Mouse (Mus musculus) MEL-GATA-1-ER (cell line): ENCODE data around the gene Tnni3.

Experiments
- DNase-seq: peaks from one replicate; pipeline ENCODE4 v3.0.0-alpha.2; 2012; ENCODE audit warnings: low read depth; ENCODE audit errors: extremely low read depth

Gene Tnni3

DNA sequence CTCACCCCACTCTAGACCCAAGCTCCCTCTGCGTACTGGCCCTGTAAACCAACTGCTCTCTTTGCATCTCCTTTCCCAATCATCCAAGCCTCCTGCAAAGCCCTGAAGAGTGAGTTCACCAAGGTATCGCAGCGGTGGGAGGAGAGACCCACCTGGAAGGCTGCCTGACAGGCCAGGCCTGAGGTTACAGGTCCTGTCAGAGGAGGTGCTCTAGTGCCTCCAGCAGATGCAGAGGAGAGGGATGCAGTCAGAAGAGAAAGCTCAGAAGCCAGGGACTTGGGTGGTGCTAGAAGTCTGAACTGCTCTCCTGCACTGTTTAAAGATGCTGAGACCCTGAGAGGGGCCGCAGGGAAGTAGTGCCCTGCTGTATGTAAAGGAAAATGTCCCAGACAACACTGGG is 25.0 kb downstream of the Tnni3 start:
- DNase-seq = no peak

DNA sequence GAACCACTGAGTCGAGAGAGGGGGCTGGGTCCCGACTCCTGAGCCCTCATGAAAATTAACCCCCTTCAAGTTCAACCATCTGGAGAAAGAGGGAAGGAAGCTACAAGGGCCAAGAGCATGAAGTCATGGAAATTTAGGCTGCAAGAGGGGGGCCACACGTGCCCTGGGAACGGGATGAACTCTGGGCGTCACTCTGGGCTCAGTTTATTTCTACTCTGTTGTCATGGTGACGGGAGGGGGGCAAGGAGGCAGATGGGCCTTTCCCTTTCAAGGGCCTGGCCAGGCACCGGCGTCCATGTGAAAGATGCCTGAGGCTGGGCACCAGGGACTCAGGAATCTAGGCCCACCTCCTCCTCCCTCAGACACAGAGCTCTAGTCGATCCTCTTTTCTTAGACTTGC is 25.8 kb downstream of the Tnni3 start:
- DNase-seq = no peak

DNA sequence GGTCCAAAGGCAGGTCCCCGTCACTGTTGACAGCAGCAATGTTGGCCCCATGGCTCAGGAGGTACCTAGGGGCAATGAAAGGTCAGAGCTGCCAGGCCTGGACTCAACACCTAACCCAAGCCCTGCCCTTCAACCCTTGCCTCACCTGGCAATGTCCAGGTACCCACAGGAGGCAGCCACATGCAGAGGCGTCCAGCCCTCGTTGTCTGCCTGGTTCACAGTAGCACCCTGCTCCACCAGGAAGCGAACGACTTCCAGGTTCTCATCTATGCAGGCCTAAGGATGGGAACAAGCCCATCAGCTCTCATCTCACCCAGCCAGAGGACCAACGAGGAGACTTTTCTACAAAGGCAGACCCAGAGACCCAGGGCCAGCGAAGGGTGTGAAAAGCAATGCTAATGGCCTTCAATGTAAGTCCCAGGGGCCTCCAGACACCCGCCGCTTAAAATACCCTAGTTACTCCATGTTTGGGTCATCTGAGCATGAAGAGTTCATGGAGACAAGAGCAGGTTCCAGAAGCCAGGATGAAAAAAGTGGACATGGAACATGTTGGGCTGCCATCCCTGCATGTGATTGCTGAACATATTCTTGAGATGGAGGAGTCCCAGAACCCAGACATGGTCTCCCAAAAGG is 26.6 kb downstream of the Tnni3 start:
- DNase-seq = no peak

DNA sequence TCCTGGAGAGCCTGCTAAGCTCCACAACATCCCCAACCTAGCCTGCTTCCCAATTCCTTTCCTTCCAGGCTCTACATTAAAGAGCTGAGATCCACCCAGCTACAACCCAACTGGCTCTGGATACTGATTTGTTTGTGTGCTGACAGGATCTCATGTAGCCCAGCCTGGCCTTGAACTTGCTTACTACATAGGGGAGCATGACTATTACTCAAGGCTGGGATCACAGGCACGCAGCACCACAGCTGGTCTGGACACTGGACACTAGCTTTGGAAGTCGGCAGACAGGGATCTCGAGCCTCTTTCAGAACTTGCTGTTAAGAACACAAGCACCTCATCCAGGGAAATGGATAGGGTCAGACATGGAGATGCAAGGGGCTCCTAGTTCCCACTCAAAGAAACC is 27.6 kb downstream of the Tnni3 start:
- no peak for DNase-seq

DNA sequence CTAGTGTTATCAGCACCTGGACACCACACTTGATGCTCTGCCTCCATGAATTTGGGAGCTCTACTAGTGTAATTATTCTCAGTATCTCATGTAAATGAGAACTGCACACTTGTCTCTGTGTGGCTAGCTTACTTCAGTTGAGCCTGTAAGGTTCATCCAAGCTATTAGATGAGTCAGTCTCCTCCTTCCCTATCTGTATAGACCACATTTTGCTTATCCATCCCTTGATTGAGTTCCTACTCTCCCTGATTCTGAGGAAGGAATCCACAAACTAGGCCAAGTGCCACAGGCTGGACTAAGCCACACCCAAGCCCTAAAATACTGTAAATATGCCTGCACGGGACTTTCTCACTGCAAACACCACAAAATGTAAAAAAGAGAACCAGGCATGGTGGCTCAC is 30.0 kb downstream of the Tnni3 start:
- peak; percentile 83 for DNase-seq

DNA sequence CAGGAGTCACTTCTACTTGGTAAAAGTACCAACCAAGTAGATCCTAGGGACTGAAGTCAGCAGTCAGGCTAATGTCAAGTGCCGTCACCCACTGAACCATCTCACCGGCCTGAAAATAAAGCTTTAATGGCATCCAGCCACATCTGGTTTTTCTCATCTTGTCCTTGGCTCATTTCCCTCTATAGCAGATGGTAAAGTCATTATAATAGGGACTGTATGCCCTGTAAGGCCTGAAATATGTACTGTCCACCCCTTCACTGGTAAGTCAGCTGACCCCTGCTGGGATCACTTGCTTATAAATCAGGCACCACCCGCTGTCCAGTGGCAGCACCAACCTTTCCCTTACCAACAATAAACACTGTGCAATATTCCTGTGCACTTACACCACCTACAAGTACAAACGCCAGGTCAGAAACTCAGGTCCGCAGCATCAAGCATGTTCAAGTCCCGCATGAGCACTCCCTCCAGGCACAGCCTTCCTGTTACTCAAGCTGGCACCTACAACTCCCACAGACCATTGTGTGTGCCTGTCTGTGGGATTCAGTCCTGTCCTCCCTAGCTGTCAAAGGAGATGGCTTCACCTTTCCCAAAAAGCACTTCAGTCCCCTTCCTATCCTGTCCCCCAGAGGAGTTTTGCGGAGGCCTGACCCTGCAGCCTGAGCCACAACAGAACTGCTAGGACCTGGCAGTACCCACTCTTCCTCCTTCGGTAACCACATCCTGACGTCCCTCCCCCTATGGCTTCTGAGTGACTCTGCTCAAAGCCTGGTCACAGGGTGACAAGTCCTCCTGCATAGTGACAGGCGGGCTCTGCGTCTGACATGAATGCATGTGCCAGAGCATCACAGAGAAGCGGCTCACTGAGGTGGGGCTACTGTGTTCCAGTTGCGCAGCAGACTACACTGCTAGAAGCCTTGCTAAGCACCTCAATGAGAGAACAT is 31.5 kb downstream of the Tnni3 start:
- no peak for DNase-seq

DNA sequence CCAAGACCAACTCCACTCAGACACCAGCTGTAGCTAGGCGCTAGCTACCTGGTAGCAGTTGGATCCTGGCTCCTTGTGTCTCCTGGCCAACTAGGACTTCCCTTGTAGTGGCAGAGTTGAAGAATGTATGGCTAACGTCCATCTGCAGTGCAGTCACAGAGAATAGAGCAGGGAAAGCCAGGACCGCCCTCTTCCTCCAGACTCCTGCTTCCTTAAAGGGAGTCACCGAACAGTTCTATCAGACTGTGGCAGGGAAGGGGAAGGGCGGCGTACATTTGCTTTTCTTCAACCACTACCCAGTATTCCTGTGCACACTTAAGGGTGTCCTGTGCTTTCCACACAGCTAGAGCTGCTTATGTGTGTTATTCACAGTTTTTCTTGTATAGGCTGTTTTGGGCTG is 32.7 kb downstream of the Tnni3 start:
- DNase-seq = no peak

DNA sequence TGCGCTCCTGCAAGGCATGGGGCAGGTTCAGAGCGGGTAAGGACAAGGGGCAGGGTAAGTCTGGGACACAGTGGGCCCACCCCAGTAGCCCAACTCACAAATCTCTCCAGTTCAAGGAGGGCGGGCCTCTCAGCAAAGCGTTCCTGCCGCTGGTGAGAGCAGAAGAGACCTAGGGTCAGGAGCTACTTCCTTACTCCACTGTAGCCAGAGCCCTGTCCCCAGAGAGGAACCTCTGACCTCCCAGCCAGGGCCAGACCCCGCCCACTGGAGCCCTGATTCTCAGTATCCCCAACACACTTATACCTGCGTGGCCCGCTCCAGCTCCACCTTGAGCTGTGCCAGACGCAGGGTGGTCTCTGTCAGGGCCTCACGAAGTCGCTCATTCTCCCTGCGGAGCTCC is 41.7 kb downstream of the Tnni3 start:
- no peak for DNase-seq

DNA sequence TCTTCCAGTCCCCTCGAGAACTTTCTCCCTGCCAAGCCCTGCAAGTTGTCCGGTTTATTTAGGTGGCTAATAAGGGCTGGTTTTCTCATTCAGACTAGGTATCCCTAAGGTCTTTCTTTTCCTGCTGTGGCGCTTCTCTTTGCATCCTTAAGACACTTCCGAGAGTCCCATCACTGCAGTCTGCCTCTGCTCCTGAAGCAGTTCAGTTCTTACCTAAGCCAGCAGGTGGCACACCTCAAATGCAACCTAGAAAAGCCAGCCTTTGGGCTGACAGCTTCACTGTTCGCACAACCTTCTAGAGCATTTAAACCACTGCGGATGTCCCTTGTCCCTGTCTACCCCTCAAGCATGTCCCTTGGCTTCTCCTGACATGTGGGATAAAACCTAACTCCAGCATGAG is 44.4 kb downstream of the Tnni3 start:
- no peak for DNase-seq

DNA sequence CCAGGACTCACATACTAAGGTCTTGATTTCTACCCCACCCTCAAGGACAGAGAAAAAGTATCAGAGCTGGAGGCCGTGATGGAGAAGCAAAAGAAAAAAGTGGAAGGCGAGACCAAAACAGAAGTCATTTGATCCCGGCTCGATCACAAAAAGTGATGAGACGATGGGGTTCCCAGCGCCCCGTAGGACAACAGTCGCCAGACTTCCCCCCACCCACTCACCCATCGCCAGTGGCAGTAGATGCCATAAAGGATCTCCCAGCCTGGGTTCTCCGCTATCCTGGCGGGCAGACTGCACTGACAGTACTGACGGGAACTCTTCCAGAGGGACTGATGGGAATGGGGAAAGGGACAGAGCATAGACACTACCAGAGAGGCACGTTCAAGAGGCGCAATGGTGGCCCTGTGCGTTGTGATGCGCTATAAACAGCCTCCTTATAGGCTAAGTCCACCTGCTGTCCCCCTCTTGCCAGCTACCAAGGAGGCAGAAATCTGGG is 45.2 kb downstream of the Tnni3 start:
- no peak for DNase-seq

DNA sequence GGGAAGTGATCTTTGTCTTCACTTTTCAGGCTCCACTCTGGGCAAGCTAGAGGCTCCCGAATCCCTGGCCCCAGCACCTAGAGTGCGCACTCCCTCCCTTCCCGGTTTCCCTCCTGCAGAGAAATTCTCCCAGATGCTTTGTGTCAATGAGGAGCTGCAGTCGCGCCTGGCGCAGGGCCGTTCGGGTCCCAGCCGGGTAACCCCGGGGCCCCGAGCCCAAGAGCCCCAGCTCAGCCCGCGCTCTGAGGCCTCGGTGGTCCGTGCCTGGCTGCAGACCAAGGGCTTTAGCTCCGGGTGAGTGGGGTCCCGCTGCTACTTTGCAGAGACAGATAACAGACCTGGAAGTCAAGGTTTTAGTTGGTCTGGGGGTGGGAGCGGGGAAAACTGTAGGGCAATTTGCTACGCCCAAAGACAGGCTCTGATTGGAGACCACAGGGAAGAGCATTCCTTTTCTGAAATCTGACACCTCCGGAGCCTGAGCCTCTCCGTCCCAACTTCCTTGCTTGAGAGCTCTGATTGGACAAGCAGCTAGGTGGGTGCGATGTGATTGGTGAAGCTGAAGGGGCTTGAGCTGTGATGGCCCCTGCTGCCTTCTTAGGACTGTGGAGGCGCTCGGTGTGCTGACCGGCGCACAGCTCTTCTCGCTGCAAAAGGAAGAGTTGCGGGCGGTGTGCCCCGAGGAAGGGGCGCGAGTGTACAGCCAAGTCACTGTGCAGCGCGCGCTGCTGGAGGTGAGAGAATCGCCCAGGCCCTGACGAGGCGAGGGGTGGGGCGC is 45.8 kb downstream of the Tnni3 start:
- DNase-seq = no peak

DNA sequence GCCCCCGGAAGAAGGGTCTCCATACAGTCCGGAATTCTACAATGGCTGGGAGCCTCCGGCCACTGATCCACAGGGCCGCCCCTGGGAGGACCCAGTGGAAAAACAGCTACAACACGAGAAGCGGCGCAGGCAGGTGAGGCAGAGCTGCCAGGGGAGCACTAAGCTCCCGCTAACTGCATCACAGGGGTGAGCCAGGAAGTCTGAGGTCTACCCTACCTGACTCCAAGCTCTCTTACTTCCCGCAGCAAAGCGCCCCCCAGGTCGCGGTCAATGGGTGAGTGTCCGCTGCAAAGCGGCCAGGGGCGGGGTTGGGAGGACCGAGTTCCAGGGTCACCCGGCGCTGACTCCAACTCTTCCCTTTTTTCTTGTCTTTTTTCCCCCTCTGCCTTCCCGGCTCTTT is 50.1 kb downstream of the Tnni3 start:
- no peak for DNase-seq

DNA sequence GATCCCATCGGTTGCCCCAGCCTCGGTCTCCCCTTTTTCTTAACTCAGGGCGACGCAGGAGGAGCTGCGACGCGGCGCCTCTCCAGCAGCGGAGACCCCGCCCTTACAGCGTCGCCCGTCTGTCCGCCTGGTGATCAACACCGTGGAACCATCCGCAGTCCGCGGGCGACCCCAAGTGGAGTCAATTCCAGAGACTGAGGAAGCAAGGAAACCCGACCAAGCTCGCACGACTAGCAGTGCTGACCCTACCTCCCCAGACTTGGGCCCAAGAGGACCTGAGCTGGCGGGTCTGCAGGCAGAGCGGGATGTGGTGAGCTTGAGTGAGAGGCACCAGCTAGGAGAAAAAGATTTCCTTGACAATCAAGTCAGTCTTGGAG is 52.9 kb downstream of the Tnni3 start:
- DNase-seq = no peak

DNA sequence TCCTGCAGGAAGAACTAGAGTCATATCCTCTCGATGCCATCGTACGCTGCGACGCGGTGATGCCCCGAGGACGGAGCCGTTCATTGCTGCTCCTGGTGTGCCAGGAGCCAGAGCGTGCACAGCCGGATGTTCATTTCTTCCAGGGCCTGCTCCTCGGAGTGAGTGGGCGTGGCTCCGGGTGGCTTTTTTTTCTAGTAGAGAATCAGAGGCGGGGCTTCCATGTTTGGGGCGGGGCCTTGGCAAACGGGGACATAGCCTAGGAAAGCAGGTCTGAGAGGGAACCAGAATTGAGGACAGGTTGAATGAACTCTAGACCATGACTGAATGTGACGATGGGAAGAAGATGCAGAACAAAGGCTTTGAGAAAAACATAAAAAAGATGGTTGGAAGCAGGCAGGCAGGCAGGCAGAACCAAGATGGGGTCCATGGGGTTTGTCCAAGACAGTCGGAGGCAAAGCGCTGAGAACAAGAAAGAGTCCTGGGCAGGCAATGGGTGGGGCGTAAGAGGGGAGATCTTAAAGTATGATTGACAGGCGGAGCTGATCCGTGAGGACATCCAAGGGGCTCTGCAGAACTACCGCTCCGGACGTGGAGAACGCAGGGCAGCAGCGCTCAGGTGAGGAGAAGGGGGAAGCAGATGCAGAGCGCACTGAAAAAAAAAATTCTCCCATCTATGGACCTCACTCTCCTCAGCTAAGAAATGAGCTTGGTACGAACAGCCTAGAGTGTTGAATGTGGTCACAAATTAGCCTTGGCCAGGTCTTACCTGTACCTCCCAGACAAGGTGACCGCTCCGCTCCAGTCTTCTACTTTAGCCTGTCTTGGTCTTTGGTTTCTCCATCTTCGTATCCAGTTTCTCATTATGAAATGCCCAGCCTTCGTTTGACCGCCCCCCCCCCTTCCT is 53.5 kb downstream of the Tnni3 start:
- no peak for DNase-seq
